Mouse (Mus musculus) MEL (cell line): Measurements from ENCODE around the gene Zic4. TPM values are rescaled to one million over a fixed set of nuclear protein-coding genes. Genes with fewer than 3 reads are reported as not detected.

Experiments used
- DNase-seq: peaks from one replicate; pipeline ENCODE4 v3.0.0; 2011; ENCODE audit warnings: low read depth, low spot score
- H3K27ac ChIP-seq: 2 replicates; pipeline ENCODE4 v1.5.1; 2012; ENCODE audit warnings: low read depth, mild to moderate bottlenecking, control low read depth, low read length, moderate library complexity; ENCODE audit not compliant: control insufficient read depth
- H3K27me3 ChIP-seq, 2 experiments: fragments of 150-350 bp in 1 of 2; sonication (generic) in 1 of 2; 2 replicates each; pipeline ENCODE4 v1.6.1; 2012; ENCODE audit warnings: low read length in 2 of 2, mild to moderate bottlenecking in 2 of 2, improper control_type of control experiment in 1 of 2, moderate library complexity in 1 of 2; ENCODE audit not compliant: insufficient read depth in 2 of 2, control insufficient read depth in 1 of 2
- H3K36me3 ChIP-seq, 2 experiments: 2 replicates each; pipeline ENCODE4 v1.6.1; 2012 to 2014; ENCODE audit warnings: low read length in 2 of 2, improper control_type of control experiment in 1 of 2, inconsistent platforms in 1 of 2, mild to moderate bottlenecking in 1 of 2; ENCODE audit not compliant: insufficient read depth in 2 of 2, control insufficient read depth in 1 of 2
- H3K4me1 ChIP-seq, 2 experiments: fragments of 150-350 bp in 1 of 2; sonication (generic) in 1 of 2; 2 replicates each; pipeline ENCODE4 v1.6.1; 2012; ENCODE audit warnings: low read length in 2 of 2, improper control_type of control experiment in 1 of 2, mild to moderate bottlenecking in 1 of 2; ENCODE audit not compliant: insufficient read depth in 2 of 2, control insufficient read depth in 1 of 2
- H3K4me3 ChIP-seq, 2 experiments: fragments of 150-350 bp in 1 of 2; sonication (generic) in 1 of 2; 2 replicates each; pipeline ENCODE4 v1.5.1; 2012; ENCODE audit warnings: low read depth in 2 of 2, low read length in 2 of 2, mild to moderate bottlenecking in 2 of 2, moderate library complexity in 2 of 2, control low read depth in 1 of 2, improper control_type of control experiment in 1 of 2; ENCODE audit not compliant: control insufficient read depth in 1 of 2, insufficient read depth in 1 of 2
- H3K79me2 ChIP-seq: 2 replicates; pipeline ENCODE4 v1.6.1; 2012; ENCODE audit warnings: mild to moderate bottlenecking, low read length, moderate library complexity; ENCODE audit not compliant: control insufficient read depth, poor library complexity, insufficient read depth
- H3K9ac ChIP-seq: 2 replicates; pipeline ENCODE4 v1.6.1; 2012; ENCODE audit warnings: low read depth, mild to moderate bottlenecking, control low read depth, low read length, moderate library complexity; ENCODE audit not compliant: control insufficient read depth, poor library complexity, severe bottlenecking
- H3K9me3 ChIP-seq: fragments of 150-350 bp; sonication (generic); replicated peaks from 2 replicates; pipeline ENCODE4 v1.6.1; 2012; ENCODE audit warnings: mild to moderate bottlenecking, low read length, improper control_type of control experiment, moderate library complexity; ENCODE audit not compliant: insufficient read depth
- CHD1 ChIP-seq: IDR thresholded peaks from 2 replicates; pipeline ENCODE4 v1.6.1; 2012; ENCODE audit warnings: low read depth, mild to moderate bottlenecking, inconsistent platforms, low read length, improper control_type of control experiment
- CHD2 ChIP-seq: IDR thresholded peaks from 2 replicates; pipeline ENCODE4 v1.6.1; 2011; ENCODE audit warnings: low read length, improper control_type of control experiment
- CTCF ChIP-seq, 3 experiments: IDR thresholded peaks in 2 of 3; conservative IDR thresholded peaks in 1 of 3; 2 replicates each; pipeline ENCODE4 v1.5.1; 2011 to 2012; ENCODE audit warnings: low read length in 3 of 3, low read depth in 2 of 3, mild to moderate bottlenecking in 2 of 3, improper control_type of control experiment in 1 of 3, inconsistent platforms in 1 of 3, mixed read lengths in 1 of 3, moderate library complexity in 1 of 3; ENCODE audit not compliant: control insufficient read depth in 1 of 3, insufficient read depth in 1 of 3, poor library complexity in 1 of 3, severe bottlenecking in 1 of 3
- E2F4 ChIP-seq: IDR thresholded peaks from 2 replicates; pipeline ENCODE4 v1.6.1; 2011; ENCODE audit warnings: low read depth, low read length, improper control_type of control experiment, borderline replicate concordance
- ELF1 ChIP-seq: IDR thresholded peaks from 2 replicates; pipeline ENCODE4 v1.6.1; 2014; ENCODE audit warnings: low read depth, mild to moderate bottlenecking, inconsistent platforms, low read length, improper control_type of control experiment, moderate library complexity
- EP300 ChIP-seq, 2 experiments: IDR thresholded peaks; 2 replicates each; pipeline ENCODE4 v1.6.1; 2011; ENCODE audit warnings: improper control_type of control experiment in 2 of 2, low read length in 2 of 2, low read depth in 1 of 2, mild to moderate bottlenecking in 1 of 2
- HCFC1 ChIP-seq: IDR thresholded peaks from 2 replicates; pipeline ENCODE4 v1.6.1; 2012; ENCODE audit warnings: low read depth, mild to moderate bottlenecking, inconsistent platforms, low read length, improper control_type of control experiment, moderate library complexity
- JUND ChIP-seq: IDR thresholded peaks from 2 replicates; pipeline ENCODE4 v1.6.1; 2011; ENCODE audit warnings: low read depth, mild to moderate bottlenecking, improper control_type of control experiment, low read length
- MAFK ChIP-seq: IDR thresholded peaks from 2 replicates; pipeline ENCODE4 v1.6.1; 2011; ENCODE audit warnings: low read depth, mild to moderate bottlenecking, low read length, improper control_type of control experiment, borderline replicate concordance
- MAX ChIP-seq: IDR thresholded peaks from 2 replicates; pipeline ENCODE4 v1.6.1; 2011; ENCODE audit warnings: low read length, improper control_type of control experiment
- MAZ ChIP-seq: IDR thresholded peaks from 2 replicates; pipeline ENCODE4 v1.6.1; 2012; ENCODE audit warnings: low read depth, mild to moderate bottlenecking, inconsistent platforms, low read length, improper control_type of control experiment
- MEF2A ChIP-seq: IDR thresholded peaks from 2 replicates; pipeline ENCODE4 v1.6.1; 2014; ENCODE audit warnings: low read depth, mild to moderate bottlenecking, inconsistent platforms, low read length, improper control_type of control experiment; ENCODE audit not compliant: poor library complexity, insufficient replicate concordance, severe bottlenecking; ENCODE audit errors: extremely low read depth
- MXI1 ChIP-seq: IDR thresholded peaks from 2 replicates; pipeline ENCODE4 v1.6.1; 2011; ENCODE audit warnings: mild to moderate bottlenecking, low read depth, low read length, improper control_type of control experiment
- MYB ChIP-seq: IDR thresholded peaks from 2 replicates; pipeline ENCODE4 v1.6.1; 2011; ENCODE audit warnings: mild to moderate bottlenecking, low read depth, low read length, improper control_type of control experiment
- NELFE ChIP-seq: IDR thresholded peaks from 2 replicates; pipeline ENCODE4 v1.6.1; 2011; ENCODE audit warnings: low read depth, low read length, improper control_type of control experiment
- NRF1 ChIP-seq: IDR thresholded peaks from 2 replicates; pipeline ENCODE4 v1.6.1; 2014; ENCODE audit warnings: low read depth, mild to moderate bottlenecking, inconsistent platforms, low read length, improper control_type of control experiment, moderate library complexity; ENCODE audit not compliant: poor library complexity, insufficient read depth, severe bottlenecking
- POLR2A ChIP-seq, 2 experiments: IDR thresholded peaks; 2 replicates each; pipeline ENCODE4 v1.6.1; 2011 to 2012; ENCODE audit warnings: low read length in 2 of 2, mild to moderate bottlenecking in 2 of 2, control low read depth in 1 of 2, improper control_type of control experiment in 1 of 2, low read depth in 1 of 2, moderate library complexity in 1 of 2; ENCODE audit not compliant: control insufficient read depth in 1 of 2, insufficient read depth in 1 of 2, poor library complexity in 1 of 2
- POLR2AphosphoS2 ChIP-seq: IDR thresholded peaks from 2 replicates; pipeline ENCODE4 v1.6.1; 2011; ENCODE audit warnings: low read length, improper control_type of control experiment
- TAL1 ChIP-seq: IDR thresholded peaks from 2 replicates; pipeline ENCODE4 v1.6.1; 2012; ENCODE audit warnings: mild to moderate bottlenecking, inconsistent platforms, low read length, moderate library complexity, mixed read lengths
- TBP ChIP-seq: IDR thresholded peaks from 2 replicates; pipeline ENCODE4 v1.8.0; 2011; ENCODE audit warnings: low read depth, low read length, improper control_type of control experiment
- TCF12 ChIP-seq: IDR thresholded peaks from 2 replicates; pipeline ENCODE4 v1.6.1; 2014; ENCODE audit warnings: low read depth, mild to moderate bottlenecking, inconsistent platforms, low read length, improper control_type of control experiment, moderate library complexity
- UBTF ChIP-seq: IDR thresholded peaks from 2 replicates; pipeline ENCODE4 v1.6.1; 2012; ENCODE audit warnings: low read depth, mild to moderate bottlenecking, inconsistent platforms, low read length, improper control_type of control experiment, moderate library complexity, borderline replicate concordance; ENCODE audit not compliant: insufficient read depth
- USF1 ChIP-seq: IDR thresholded peaks from 2 replicates; pipeline ENCODE4 v1.6.1; 2014; ENCODE audit warnings: low read depth, mild to moderate bottlenecking, inconsistent platforms, low read length, improper control_type of control experiment, moderate library complexity
- USF2 ChIP-seq, 2 experiments: IDR thresholded peaks; 2 replicates each; pipeline ENCODE4 v1.6.1; 2011 to 2012; ENCODE audit warnings: improper control_type of control experiment in 2 of 2, low read length in 2 of 2, borderline replicate concordance in 1 of 2, inconsistent platforms in 1 of 2, low read depth in 1 of 2, mild to moderate bottlenecking in 1 of 2; ENCODE audit not compliant: insufficient read depth in 1 of 2
- ZMIZ1 ChIP-seq: IDR thresholded peaks from 2 replicates; pipeline ENCODE4 v1.6.1; 2012; ENCODE audit warnings: low read depth, mild to moderate bottlenecking, inconsistent platforms, low read length, improper control_type of control experiment, moderate library complexity
- polyA plus RNA-seq, 2 experiments: library from polyadenylated mRNA; stranded (reverse) in 1 of 2; unstranded in 1 of 2; fragments of >175 nt in 1 of 2; fragments of >200 nt in 1 of 2; gene quantifications; 2 replicates each; pipeline versions ENCODE4 v1.2.1 to v1.2.4; 2012; ENCODE audit warnings: low replicate concordance in 2 of 2, low read depth in 1 of 2; ENCODE audit not compliant: insufficient read length in 2 of 2, insufficient read depth in 1 of 2, missing spikeins in 1 of 2
- total RNA-seq: library from RNA; depleted of rRNA; stranded (reverse); fragments of 300-350 nt; gene quantifications from 2 replicates; pipeline ENCODE4 v1.2.3, GENCODE M21; 2012; rRNA removed

Gene Zic4
- total RNA-seq (not detected in 2 replicates), polyA plus RNA-seq (not detected)

GRCm38 (mm10) chr9:91361856-91362601 lies at the start of gene Zic4:
Gene Zic4, plus strand, starts transcription at chr9:91362413.
- H3K4me1 ChIP-seq: no peaks in the 10 kb centered on the region
- H3K9ac ChIP-seq: no peak within 1 kb of the TSS
- no peaks in the 10 kb centered on the region for H3K79me2 ChIP-seq
- H3K9me3 ChIP-seq: no peaks in the 10 kb centered on the region
- H3K27me3 ChIP-seq: no peaks in the 10 kb centered on the region
- H3K4me3 ChIP-seq: no peak within 1 kb of the TSS
- DNase-seq: no peak
- no peaks in the 10 kb centered on the region for H3K36me3 ChIP-seq
- no peak for TF ChIP-seq POLR2AphosphoS2
- TF ChIP-seq EP300 (IDR thresholded peaks at IDR 0.05; ENCODE audit: low read depth in 1 of 2, low read length in 2 of 2): no peak
- TF ChIP-seq CHD1: no peak
- TF ChIP-seq NELFE: no peak
- no peak for TF ChIP-seq MEF2A
- no peak for TF ChIP-seq NRF1
- no peak for TF ChIP-seq MAZ
- no peak for TF ChIP-seq TCF12
- TF ChIP-seq, all 39 proteins: peak for 0
- H3K27ac ChIP-seq: no peak within 1 kb of the TSS

GRCm38 (mm10) chr9:91347591-91347990 lies 14.6 kb upstream of the Zic4 start:
- TF ChIP-seq MAX (no peak), MXI1 (no peak), UBTF (no peak), MAZ (no peak), USF1 (no peak), ELF1 (no peak), JUND (no peak), CTCF (IDR thresholded peaks at IDR 0.05 in 2 of 3, conservative IDR thresholded peaks at IDR 0.05 in 1 of 3; ENCODE audit: control insufficient read depth in 1 of 3, insufficient read depth in 1 of 3, low read depth in 2 of 3, low read length in 3 of 3, poor library complexity in 1 of 3, severe bottlenecking in 1 of 3) (no peak), USF2 (IDR thresholded peaks at IDR 0.05; ENCODE audit: borderline replicate concordance in 1 of 2, insufficient read depth in 1 of 2, low read depth in 1 of 2, low read length in 2 of 2) (no peak), MAFK (no peak), CHD2 (no peak), HCFC1 (no peak), E2F4 (no peak), TCF12 (no peak), ZMIZ1 (no peak), MYB (no peak), POLR2A (IDR thresholded peaks at IDR 0.05; ENCODE audit: control insufficient read depth in 1 of 2, insufficient read depth in 1 of 2, low read depth in 1 of 2, low read length in 2 of 2, poor library complexity in 1 of 2) (no peak), TBP (no peak), TAL1 (no peak)
- TF ChIP-seq, all 39 proteins: peak for 0
- Histone ChIP-seq H3K4me1 (no peaks in the 10 kb centered on the region), H3K79me2 (no peaks in the 10 kb centered on the region), H3K9me3 (no peaks in the 10 kb centered on the region), H3K4me3 (no peak overlapping the region), H3K27me3 (no peaks in the 10 kb centered on the region), H3K36me3 (no peaks in the 10 kb centered on the region), H3K9ac (no peak overlapping the region), H3K27ac (no peak overlapping the region)
- no peak for DNase-seq
